Mouse (Mus musculus) liver, postnatal 0 days (tissue): Measurements from ENCODE around the gene Col4a2.

Experiments used
- CTCF ChIP-seq: sonication (generic); IDR thresholded peaks from 2 replicates; pipeline ENCODE4 v1.5.1; 2016; ENCODE audit warnings: antibody characterized with exemption, low read depth
- EP300 ChIP-seq: IDR thresholded peaks from 2 replicates; pipeline ENCODE4 v1.6.1; 2016; ENCODE audit warnings: antibody characterized with exemption, low read depth, mild to moderate bottlenecking

DNA sequence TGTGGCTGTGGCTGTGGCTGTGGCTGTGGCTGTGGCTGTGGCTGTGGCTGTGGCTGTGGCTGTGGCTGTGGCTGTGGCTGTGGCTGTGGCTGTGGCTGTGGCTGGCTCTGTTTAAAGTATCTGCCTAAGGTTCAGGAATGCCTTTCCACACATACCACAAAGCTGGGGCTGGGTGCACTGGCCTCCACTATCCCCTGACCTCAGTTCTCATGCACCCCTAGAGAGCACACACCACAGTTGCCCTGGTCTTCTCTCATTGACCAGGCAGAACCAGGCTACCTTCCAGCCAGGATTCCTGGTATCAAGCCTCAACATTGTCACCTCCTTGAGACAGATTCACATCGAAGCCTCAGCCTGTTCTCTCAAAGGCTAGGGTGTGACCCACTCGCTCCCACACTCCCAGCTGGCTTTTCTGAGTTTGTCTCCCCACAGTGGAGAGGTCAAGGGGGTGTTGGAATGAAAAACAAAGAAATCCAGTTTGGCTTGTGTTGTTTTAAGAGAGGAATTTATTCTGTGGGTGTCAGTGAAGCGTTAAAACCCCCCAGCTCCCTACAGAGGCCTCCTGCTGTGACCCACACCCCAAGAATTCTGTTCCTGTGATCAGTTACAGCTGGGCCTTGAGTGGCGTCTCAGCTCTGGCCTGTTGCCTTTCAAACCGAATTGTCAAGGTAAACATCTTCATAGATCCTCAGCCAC, 15.3 kb downstream of the Col4a2 start:
- TF ChIP-seq CTCF = no peak
- TF ChIP-seq EP300 = no peak
